Mouse (Mus musculus) thymus, adult 2 months (tissue): ENCODE measurements around the gene Acox2.

ENCODE experiments used
- CTCF ChIP-seq: fragments of 200-500 bp; IDR thresholded peaks from 2 replicates; pipeline ENCODE4 v1.5.1; 2012; ENCODE audit warnings: mild to moderate bottlenecking, control low read depth, low read length, moderate library complexity, borderline replicate concordance; ENCODE audit not compliant: control insufficient read depth, poor library complexity, insufficient read depth; ENCODE audit errors: extremely low read depth
- POLR2A ChIP-seq: fragments of 200-500 bp; IDR thresholded peaks from 2 replicates; pipeline ENCODE4 v1.6.1; 2012; ENCODE audit warnings: mild to moderate bottlenecking, low read length, control low read depth, moderate library complexity; ENCODE audit not compliant: control insufficient read depth, poor library complexity, insufficient read depth; ENCODE audit errors: extremely low read depth

DNA sequence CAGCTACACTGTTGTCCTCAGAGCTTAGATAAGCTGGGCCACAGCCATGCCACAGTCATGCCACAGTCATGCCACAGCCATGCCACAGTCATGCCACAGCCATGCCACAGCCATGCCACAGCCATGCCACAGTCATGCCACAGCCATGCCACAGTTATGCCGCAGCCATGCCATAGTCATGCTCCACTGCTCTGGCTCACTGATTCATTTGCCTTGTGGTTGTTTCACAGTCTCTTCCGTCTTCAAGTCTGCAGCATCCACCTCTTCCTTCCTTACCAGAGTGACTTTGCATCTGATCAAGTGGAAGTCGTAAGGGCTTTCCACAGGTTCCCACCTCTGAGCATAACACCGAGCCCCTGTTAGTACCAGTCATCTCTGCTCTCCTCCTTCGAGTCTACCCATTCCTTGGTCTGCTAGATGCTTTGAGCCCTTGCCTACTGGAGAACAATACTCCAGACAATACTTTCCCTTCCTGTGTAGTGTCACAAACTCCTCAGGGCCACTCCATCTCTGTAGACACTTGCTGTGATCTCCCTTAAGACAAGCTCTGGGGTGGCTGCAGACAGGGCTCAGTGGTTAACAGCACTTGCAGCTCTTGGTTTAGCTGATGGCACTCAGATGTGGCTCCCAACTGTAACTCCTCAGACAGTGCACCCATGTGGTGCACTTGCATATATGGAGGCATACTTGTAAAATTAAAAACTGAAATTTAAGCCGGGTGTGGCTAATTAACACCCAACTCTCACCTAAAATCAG lies 26.8 kb downstream of the Acox2 start:
- TF ChIP-seq POLR2A (no peak), CTCF (no peak)
